Mouse (Mus musculus) kidney, embryonic 16.5 days (tissue): ENCODE results near the gene Mllt10. TPM values are rescaled to one million over a fixed set of nuclear protein-coding genes. Genes with fewer than 3 reads are reported as not detected.

ENCODE experiments used
- ATAC-seq: fragments of 200-750 bp; cut with Nextera tagmentation; 2 replicates; pipeline ENCODE4 v1.8.0; 2017; ENCODE audit warnings: moderate TSS enrichment; ENCODE audit not compliant: low FRiP score, low TSS enrichment
- H3K27ac ChIP-seq: fragments of 300-500 bp; sonication (generic); 2 replicates; pipeline ENCODE4 v1.5.1; 2014; ENCODE audit warnings: low read length
- H3K27me3 ChIP-seq: fragments of 300-500 bp; sonication (generic); 2 replicates; pipeline ENCODE4 v1.6.1; 2014; ENCODE audit warnings: low read length, control low read depth, mixed read lengths; ENCODE audit not compliant: insufficient read depth
- H3K36me3 ChIP-seq: fragments of 300-500 bp; sonication (generic); 2 replicates; pipeline ENCODE4 v1.6.1; 2014; ENCODE audit warnings: low read length, control low read depth, mixed read lengths; ENCODE audit not compliant: insufficient read depth
- H3K4me1 ChIP-seq: fragments of 300-500 bp; sonication (generic); 2 replicates; pipeline ENCODE4 v1.6.1; 2014; ENCODE audit warnings: low read length, control low read depth, mixed read lengths; ENCODE audit not compliant: insufficient read depth
- H3K4me2 ChIP-seq: fragments of 300-500 bp; sonication (generic); replicated peaks from 2 replicates; pipeline ENCODE4 v1.6.1; 2014; ENCODE audit warnings: low read depth, low read length
- H3K4me3 ChIP-seq: fragments of 300-500 bp; sonication (generic); 2 replicates; pipeline ENCODE4 v1.5.1; 2014; ENCODE audit warnings: mild to moderate bottlenecking, low read length
- H3K9ac ChIP-seq: fragments of 300-500 bp; sonication (generic); replicated peaks from 2 replicates; pipeline ENCODE4 v1.6.1; 2014; ENCODE audit warnings: low read length
- H3K9me3 ChIP-seq: fragments of 300-500 bp; sonication (generic); 2 replicates; pipeline ENCODE4 v1.6.1; 2016; ENCODE audit warnings: low read length, control low read depth
- WGBS: fragments of 180-500 bp; shearing (Covaris S2); extraction: QIAGEN DNeasy Blood & Tissue Kit; methylation state at CpG from one replicate; pipeline ENCODE4 v1.1.7; 2014; 5-methylcytosine and 5-hydroxymethylcytosine counted together
- polyA plus RNA-seq: library from polyadenylated mRNA; unstranded; fragments of >200 nt; fragmentation: Nextera tagmentation; extraction: Ambion mirVana; gene quantifications from 2 replicates; pipeline ENCODE4 v1.2.1, GENCODE M21; 2015

Mllt10 gene
- polyA plus RNA-seq, 1 experiment from 2014 or later: 63.4 TPM

DNA sequence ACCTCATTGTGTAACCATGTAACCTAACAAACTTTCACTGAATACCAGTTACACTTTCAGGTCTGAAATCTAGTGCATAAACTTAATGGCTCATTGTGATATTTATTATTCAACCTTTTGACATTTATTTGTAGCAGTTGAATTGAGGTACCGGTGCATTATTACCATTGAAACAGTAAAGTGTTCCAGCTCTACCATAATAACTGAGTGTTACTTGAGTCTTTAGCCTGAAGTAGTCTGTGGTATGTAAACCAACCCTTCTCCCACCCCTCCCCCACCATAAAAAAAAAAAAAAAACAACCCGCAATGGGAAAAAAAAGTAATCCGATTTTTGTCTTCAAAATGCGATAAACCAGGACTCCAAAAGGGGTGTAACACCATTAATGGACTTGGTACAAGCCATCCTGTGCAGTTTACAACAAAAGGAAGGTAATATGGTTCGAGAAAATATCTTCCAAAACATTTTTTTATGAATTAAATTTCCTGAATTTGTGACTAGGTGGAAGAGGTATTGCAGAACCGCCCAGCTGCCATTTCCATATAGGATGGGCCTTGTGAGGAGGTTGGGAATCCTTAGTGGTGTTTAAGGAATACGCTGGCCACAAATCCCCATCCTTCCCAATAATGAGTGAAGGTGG is 9.8 kb upstream of the Mllt10 start:
- Histone ChIP-seq H3K36me3 (no peaks in the 10 kb centered on the region), H3K27me3 (no peaks in the 10 kb centered on the region), H3K4me2 (peak overlapping the region; percentile 73), H3K4me1 (peaks cover 60% of the 10 kb centered on the region), H3K9me3 (no peaks in the 10 kb centered on the region), H3K4me3 (peak overlapping the region; percentile 94), H3K27ac (peak overlapping the region; percentile 100; the same call in 1 of the 2 replicates), H3K9ac (peak overlapping the region; percentile 99)
- no peak for ATAC-seq
- 9% methylated on average over 7 of the region's 7 CpGs for whole genome bisulfite sequencing

DNA sequence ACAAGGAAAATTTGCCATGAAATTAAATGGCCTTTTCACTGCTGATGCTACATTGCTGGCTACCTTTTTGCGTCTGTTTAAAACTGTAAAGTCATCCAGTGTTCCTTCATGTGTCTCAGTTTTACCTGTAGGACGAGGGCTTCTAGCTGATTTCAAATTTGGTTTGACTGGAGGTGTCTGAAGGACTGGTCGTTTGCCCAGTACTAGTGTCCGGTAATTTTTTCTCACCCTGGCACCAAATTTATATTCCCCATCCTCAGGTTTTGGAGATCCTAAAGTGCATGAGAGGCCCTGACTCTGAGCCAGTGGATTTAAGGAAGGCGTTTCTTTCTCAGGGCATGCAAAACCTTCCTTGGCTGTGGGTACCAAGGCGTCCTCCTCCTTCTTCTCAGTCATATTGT is 9.3 kb upstream of the Mllt10 start:
- Histone ChIP-seq H3K4me3 (peak overlapping the region; percentile 94), H3K4me2 (peak overlapping the region; percentile 73), H3K36me3 (no peaks in the 10 kb centered on the region), H3K9me3 (no peaks in the 10 kb centered on the region), H3K4me1 (peaks cover 60% of the 10 kb centered on the region), H3K27me3 (no peaks in the 10 kb centered on the region), H3K9ac (peak overlapping the region; percentile 99), H3K27ac (peak overlapping the region; percentile 100)
- no peak for ATAC-seq
- 13% methylated on average over 6 of the region's 6 CpGs for WGBS

DNA sequence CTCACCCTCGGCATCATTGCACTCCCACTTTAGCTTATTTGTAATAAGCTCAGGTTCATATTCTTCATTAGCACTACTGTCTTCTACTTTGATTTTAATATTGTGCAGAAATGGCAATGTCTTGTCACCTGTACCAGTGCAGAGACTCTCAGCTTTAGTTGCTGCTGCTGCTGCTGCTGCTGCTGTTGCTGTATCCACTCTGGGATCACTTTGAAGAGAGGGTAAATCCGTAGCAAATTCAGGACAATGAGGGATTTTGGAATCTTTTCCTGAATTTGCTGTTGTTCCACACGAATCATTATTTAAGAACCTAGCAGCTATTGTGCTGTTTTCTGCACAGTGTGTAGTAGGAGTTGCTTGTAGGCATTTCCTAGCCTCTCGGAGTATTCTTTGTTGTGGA is 8.9 kb upstream of the Mllt10 start:
- Histone ChIP-seq H3K36me3 (no peaks in the 10 kb centered on the region), H3K27ac (peak overlapping the region; percentile 100), H3K9me3 (no peaks in the 10 kb centered on the region), H3K9ac (peak overlapping the region; percentile 99), H3K4me2 (peak overlapping the region; percentile 73), H3K27me3 (no peaks in the 10 kb centered on the region), H3K4me3 (peak overlapping the region; percentile 94), H3K4me1 (peaks cover 60% of the 10 kb centered on the region)
- ATAC-seq: no peak
- 2% methylated on average over 4 of the region's 4 CpGs for WGBS

DNA sequence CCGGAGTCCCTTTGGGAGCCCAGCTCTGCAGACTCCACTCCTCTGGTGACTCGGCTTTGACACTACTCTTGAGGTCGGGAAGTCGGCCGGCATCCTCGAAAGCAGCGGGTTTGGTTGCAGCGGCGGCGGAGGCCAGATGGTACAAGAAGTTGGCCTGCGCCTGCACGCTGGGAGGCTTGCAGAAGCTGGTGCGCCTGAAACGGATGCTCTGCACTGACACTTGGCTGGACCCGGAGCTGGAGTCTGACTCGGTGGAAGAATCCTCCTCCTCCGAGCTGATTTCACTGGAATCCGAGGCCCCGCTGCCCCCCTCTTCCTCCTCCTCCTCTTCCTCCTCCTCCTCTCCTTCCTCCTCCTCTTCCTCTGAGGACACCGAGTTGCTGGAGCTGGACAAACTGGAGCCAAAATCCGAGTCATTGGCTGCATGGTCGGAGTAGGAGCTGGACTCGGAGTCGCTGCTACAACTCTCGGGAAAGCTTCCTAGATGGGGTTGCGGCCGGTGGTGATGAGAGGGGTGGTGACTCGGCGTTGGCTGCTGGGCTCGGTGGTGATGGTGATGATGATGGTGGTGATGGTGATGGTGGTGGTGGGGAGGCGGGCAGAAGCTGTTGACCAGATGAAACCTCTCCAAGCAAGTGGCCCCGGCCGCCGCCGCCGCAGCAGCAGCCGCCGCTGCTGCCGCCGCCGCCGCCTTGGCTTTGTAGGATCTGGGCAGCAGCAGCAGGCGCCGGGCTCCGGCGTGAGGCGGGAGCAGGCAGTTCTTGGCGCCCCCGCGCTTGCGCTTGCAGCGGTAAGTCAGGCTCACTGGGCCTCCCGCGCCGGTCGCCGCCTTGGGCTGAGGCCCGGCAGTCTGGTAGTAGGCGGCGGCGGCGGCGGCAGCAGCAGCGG is 8.0 kb upstream of the Mllt10 start:
- peak overlapping the region; percentile 73 for H3K4me2 ChIP-seq
- H3K9me3 ChIP-seq: no peaks in the 10 kb centered on the region
- H3K27ac ChIP-seq: peak overlapping the region; percentile 100
- under 1% methylated on average over 58 of the region's 64 CpGs for WGBS
- ATAC-seq: peak; percentile 52
- H3K36me3 ChIP-seq: no peaks in the 10 kb centered on the region
- peak overlapping the region; percentile 94 for H3K4me3 ChIP-seq
- H3K9ac ChIP-seq: peak overlapping the region; percentile 99
- H3K4me1 ChIP-seq: peaks cover 55% of the 10 kb centered on the region
- no peaks in the 10 kb centered on the region for H3K27me3 ChIP-seq

DNA sequence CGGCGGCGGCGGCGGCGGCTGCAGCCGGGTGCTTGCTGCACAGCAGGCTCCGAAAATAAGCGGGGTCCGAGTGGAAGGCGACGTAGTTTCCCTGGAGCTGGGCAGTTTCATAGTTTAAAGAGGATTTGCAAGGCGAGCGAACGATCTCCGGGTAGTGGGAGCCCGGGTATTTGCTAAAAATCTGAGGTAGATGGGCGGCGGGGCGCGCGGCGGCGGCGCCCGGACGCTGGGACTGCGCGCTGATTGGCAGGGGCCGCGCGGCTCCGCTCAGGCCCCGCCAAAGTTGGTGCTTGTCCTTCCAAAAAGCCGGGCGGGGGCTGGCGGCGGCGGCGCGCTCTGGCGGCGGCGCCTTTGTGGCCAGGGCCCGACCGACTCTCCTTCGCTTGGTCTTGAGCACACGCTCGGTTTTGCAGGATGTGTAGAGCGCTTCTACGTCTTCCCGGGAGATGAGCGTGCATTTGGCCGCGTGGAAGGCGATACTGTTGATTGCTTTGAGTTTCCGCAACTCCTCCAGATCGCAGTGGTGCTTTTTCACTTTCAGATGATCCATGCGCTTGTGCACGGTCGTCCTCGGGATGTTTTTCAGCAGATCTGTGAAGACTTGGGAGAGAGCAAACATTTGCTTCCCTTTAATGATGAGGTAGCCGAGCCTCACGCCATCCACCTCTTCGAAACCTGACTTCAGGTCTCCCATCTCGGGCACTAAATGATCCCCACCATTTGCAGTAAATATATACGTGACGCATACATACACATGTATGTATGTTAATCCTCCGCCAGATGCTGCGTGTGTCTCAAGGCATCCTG is 7.2 kb upstream of the Mllt10 start:
- peak; percentile 88 for ATAC-seq
- Histone ChIP-seq H3K9me3 (no peaks in the 10 kb centered on the region), H3K4me1 (peaks cover 47% of the 10 kb centered on the region), H3K27me3 (no peaks in the 10 kb centered on the region), H3K4me3 (peak overlapping the region; percentile 94), H3K4me2 (peak overlapping the region; percentile 73), H3K27ac (peak overlapping the region; percentile 100), H3K36me3 (no peaks in the 10 kb centered on the region), H3K9ac (peak overlapping the region; percentile 99)
- WGBS: under 1% methylated on average over 69 of the region's 70 CpGs

DNA sequence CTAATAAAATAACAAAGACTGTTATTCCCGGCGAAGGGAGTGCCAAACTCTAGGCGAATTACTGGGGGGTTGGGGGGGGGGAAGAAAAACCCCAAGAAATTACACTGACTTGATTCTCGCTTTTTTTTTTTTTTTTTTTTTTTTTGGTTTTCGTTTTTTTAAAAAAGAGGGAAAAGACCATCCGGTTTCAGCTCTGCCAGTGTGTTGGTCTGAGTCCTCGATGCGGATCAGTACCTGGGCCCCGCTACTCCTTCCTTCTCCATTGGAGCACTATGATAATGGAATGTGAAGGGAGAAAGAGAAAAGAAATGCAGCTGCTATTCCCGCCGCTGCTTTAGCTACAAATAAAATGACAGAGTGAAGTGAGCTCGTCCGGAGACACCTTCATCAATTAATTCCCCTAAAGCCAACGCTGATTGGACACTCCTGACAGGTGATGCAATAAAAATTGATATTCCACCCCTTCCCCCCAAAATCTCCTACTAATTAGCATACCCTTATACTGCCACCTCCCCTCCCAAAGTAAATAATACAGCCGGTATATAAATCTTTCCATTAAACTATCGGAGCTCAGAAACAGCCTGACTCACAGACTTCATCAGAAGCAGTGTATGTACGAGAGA is 6.5 kb upstream of the Mllt10 start, which contains the start of gene Skida1:
Gene Skida1, minus strand, starts transcription at position 599 of the 623 bp plus-strand sequence.
- Histone ChIP-seq H3K27me3 (no peaks in the 10 kb centered on the region), H3K4me2 (peak within 1 kb of the TSS; percentile 73), H3K4me1 (peaks cover 43% of the 10 kb centered on the region), H3K27ac (peak within 1 kb of the TSS; percentile 100), H3K9me3 (no peaks in the 10 kb centered on the region), H3K4me3 (peak within 1 kb of the TSS; percentile 94), H3K36me3 (no peaks in the 10 kb centered on the region), H3K9ac (peak within 1 kb of the TSS; percentile 99)
- WGBS: under 1% methylated on average over 17 of the region's 17 CpGs
- peak; percentile 46; the same call in 1 of the 2 replicates for ATAC-seq

DNA sequence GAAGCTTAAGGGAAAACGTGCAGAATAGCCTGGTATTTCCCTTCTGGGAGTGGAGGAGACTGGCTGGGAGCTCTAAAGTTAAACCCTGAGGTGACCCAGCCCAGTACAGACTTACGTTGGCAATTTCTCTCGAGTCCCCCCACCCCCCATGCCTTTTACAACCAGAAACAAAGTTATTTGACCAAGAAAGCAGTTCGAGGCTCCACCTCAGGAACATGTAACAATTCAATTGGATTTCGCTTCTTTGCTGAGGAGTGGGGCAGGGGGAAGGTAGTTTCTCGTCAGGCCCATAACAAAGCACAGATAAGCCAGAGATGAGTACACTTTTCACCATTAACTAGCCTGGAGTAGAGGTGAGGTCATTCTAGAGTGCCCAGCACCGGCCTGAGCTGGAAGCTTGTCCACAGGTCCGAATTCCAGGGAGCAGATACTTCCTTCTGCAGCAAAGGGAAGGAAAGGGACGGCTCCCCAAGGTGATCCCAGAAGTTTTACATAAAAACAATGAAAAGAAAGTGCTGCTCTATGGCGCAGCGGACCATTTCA is 5.7 kb upstream of the Mllt10 start:
- peaks cover 47% of the 10 kb centered on the region for H3K4me1 ChIP-seq
- H3K27ac ChIP-seq: peak overlapping the region; percentile 100
- ATAC-seq: 0 out of 2 replicates have a peak, but pooled peaks have one; percentile 40
- peak overlapping the region; percentile 73 for H3K4me2 ChIP-seq
- WGBS: 8% methylated on average over 11 of the region's 11 CpGs
- peak overlapping the region; percentile 94 for H3K4me3 ChIP-seq
- no peaks in the 10 kb centered on the region for H3K9me3 ChIP-seq
- H3K9ac ChIP-seq: peak overlapping the region; percentile 56
- H3K27me3 ChIP-seq: no peaks in the 10 kb centered on the region
- no peaks in the 10 kb centered on the region for H3K36me3 ChIP-seq

DNA sequence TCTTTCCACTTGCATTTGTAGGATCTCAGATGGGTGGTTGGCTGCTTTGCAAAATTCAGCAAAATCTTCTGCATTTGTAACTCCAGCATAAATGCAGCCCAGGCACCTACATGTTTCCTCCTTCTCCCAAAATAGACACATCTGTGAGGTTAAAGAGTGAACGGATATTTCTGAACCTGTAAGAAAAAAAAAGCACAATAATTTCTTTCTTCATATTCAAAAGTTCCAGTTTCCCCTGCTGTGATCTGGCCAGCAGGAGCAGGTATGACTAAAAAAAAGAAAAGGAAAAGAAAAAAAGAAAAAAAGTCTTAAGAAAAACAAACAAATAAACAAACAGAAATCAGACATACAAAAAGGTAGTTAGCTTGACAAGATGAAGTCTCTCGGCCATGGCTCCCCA is 5.0 kb upstream of the Mllt10 start:
- ATAC-seq: no peak
- Histone ChIP-seq H3K4me3 (peak overlapping the region; percentile 94), H3K9ac (peak overlapping the region; percentile 56), H3K36me3 (no peaks in the 10 kb centered on the region), H3K4me1 (peaks cover 47% of the 10 kb centered on the region), H3K27ac (peak overlapping the region; percentile 100), H3K9me3 (no peaks in the 10 kb centered on the region), H3K4me2 (peak overlapping the region; percentile 73), H3K27me3 (no peaks in the 10 kb centered on the region)
- WGBS: 29% methylated on average over 2 of the region's 2 CpGs

DNA sequence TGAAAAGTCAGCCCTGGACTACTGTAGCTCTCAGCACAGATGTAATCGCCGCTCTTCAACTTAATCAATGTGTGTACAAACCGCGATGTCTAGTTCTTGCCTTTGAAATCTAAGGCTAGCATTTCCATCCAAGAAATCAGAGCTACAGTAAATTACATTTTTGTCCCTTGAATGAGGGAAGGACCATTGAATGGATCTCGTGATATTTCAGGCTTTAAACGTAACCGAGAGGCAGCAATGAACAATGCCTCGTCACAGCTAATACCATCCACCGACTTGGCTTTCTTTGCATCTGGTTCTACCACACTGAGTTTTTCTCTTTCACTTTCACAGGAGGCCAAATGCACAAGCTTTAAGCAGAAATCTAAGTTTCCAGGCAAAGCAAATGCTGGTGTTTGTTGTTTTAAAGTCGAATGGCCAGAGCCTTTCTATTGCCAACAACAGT is 4.5 kb upstream of the Mllt10 start:
- Histone ChIP-seq H3K4me1 (peaks cover 43% of the 10 kb centered on the region), H3K9me3 (no peaks in the 10 kb centered on the region), H3K36me3 (no peaks in the 10 kb centered on the region), H3K4me3 (peak overlapping the region; percentile 27), H3K27ac (peak overlapping the region; percentile 57), H3K27me3 (no peaks in the 10 kb centered on the region), H3K9ac (peak overlapping the region; percentile 53), H3K4me2 (peak overlapping the region; percentile 73)
- ATAC-seq: no peak
- 21% methylated on average over 10 of the region's 10 CpGs for WGBS
